In genomic region chr13:78198391-78198870, GRCm38 (mm10) we compare ENCODE assay signal across 8 mouse cellular contexts. TPM values are rescaled to one million over a fixed set of nuclear protein-coding genes. Genes with fewer than 3 reads are reported as not detected.
DNase-seq lines count a peak whose midpoint lies in the region; ATAC-seq and TF ChIP-seq lines count a peak whose summit lies in the region.

No protein-coding gene starts in this region.

- H3K36me3 ChIP-seq in testis, adult 2 months (ENCODE audit: control insufficient read depth, insufficient read depth, low read length), result no peaks in the 10 kb centered on the region
- H3K36me3 ChIP-seq in liver, embryonic 15.5 days (replicated peaks), result no peaks in the 10 kb centered on the region
- H3K36me3 ChIP-seq in stomach, embryonic 16.5 days (ENCODE audit: control insufficient read depth, insufficient read depth, low read length), result no peaks in the 10 kb centered on the region

- H3K4me2 ChIP-seq in liver, embryonic 15.5 days, result peak overlapping the region; percentile 66
- H3K4me2 ChIP-seq in stomach, embryonic 16.5 days (ENCODE audit: low read depth, low read length), result peak overlapping the region; percentile 57

- no peak overlapping the region for H3K27ac ChIP-seq in testis, adult 2 months (ENCODE audit: control insufficient read depth, insufficient read depth, low read depth, low read length)
- no peak overlapping the region; the same call in 1 of the 2 replicates for H3K27ac ChIP-seq in liver, embryonic 15.5 days (replicated peaks)
- H3K27ac ChIP-seq in stomach, embryonic 16.5 days (ENCODE audit: low read length), result peak overlapping the region; percentile 98

- peak overlapping the region; percentile 30; the same call in 1 of the 2 replicates for H3K4me3 ChIP-seq in testis, adult 2 months (ENCODE audit: control insufficient read depth, low read depth, low read length)
- H3K4me3 ChIP-seq in liver, embryonic 15.5 days (replicated peaks), result peak overlapping the region; percentile 52
- H3K4me3 ChIP-seq in stomach, embryonic 16.5 days (replicated peaks; ENCODE audit: low read length), result peak overlapping the region; percentile 75

- under 1% methylated on average over 51 of the region's 63 CpGs for WGBS in liver, embryonic 15.5 days (ENCODE audit: insufficient replicate concordance)
- WGBS in stomach, embryonic 16.5 days, result under 1% methylated on average over 33 of the region's 63 CpGs

- H3K9me3 ChIP-seq in liver, embryonic 15.5 days (replicated peaks), result no peaks in the 10 kb centered on the region
- H3K9me3 ChIP-seq in stomach, embryonic 16.5 days (replicated peaks; ENCODE audit: control insufficient read depth, low read length), result no peaks in the 10 kb centered on the region

- ATAC-seq in liver, embryonic 15.5 days (ENCODE audit: insufficient read depth), result no peak
- ATAC-seq in stomach, embryonic 16.5 days (ENCODE audit: insufficient read depth, low FRiP score), result no peak
- ATAC-seq in activated CD4-positive, CD25-positive, alpha-beta regulatory T cell, adult 4 months, result no peak

- peaks cover 8% of the 10 kb centered on the region for H3K4me1 ChIP-seq in testis, adult 2 months (ENCODE audit: control insufficient read depth, insufficient read depth, low read length)
- 0 out of 2 replicates have a peak, but pooled peaks cover 4% of the 10 kb centered on the region for H3K4me1 ChIP-seq in liver, embryonic 15.5 days (replicated peaks)
- peaks cover 8% of the 10 kb centered on the region for H3K4me1 ChIP-seq in stomach, embryonic 16.5 days (ENCODE audit: control insufficient read depth, insufficient read depth, low read length)

- DNase-seq in adrenal gland, postnatal 10 days, result peak; percentile 65
- DNase-seq in adrenal gland, adult 8-10 months, result no peak
- no peak for DNase-seq in testis, postnatal 14 days (ENCODE audit: low spot score)
- peak; percentile 34 for DNase-seq in heart, postnatal 4 days

- no peaks in the 10 kb centered on the region; the same call in none of the 2 replicates for H3K27me3 ChIP-seq in testis, adult 2 months (ENCODE audit: control insufficient read depth, insufficient read depth, low read length)
- H3K27me3 ChIP-seq in liver, embryonic 15.5 days, result peaks cover 99% of the 10 kb centered on the region
- peaks cover 12% of the 10 kb centered on the region for H3K27me3 ChIP-seq in stomach, embryonic 16.5 days (ENCODE audit: control insufficient read depth, insufficient read depth, low read length)

- no peak for TF ChIP-seq POLR2A in testis, adult 2 months (IDR thresholded peaks at IDR 0.05; ENCODE audit: control insufficient read depth, low read depth, low read length)

- TF ChIP-seq CTCF in testis, adult 2 months (IDR thresholded peaks at IDR 0.05; ENCODE audit: control insufficient read depth, insufficient read depth, insufficient replicate concordance, low read depth, low read length), result no peak

- no peak overlapping the region for H3K9ac ChIP-seq in liver, embryonic 15.5 days
- peak overlapping the region; percentile 96 for H3K9ac ChIP-seq in stomach, embryonic 16.5 days (ENCODE audit: low read length)

RNA-seq across cellular contexts. Expression of gene Nr2f1, which starts 1.1 kb away (rescaled TPM):
- total RNA-seq in adrenal gland, postnatal 10 days (2021), result 10 to 100 TPM; 15.0 to 18.4 TPM
- total RNA-seq in adrenal gland, adult 8-10 months (2022), result 10 to 100 TPM; 19.1 to 26.2 (median 21.7) TPM
- 0.14 and 0.69 TPM in 2 replicates for polyA plus RNA-seq in testis, adult 2 months (2012; rRNA removed)
- 1 to 10 TPM; 4.6 to 4.8 TPM for total RNA-seq in heart, postnatal 4 days (2021)
- polyA plus RNA-seq in liver, embryonic 15.5 days (2015; fragmentation: Nextera tagmentation; extraction: Ambion mirVana), result 0.47 and 0.50 TPM in 2 replicates
- polyA plus RNA-seq in stomach, embryonic 16.5 days (2015; fragmentation: Nextera tagmentation; extraction: Ambion mirVana), result 9.1 and 12.6 TPM in 2 replicates
- not detected for polyA plus RNA-seq in activated CD4-positive, CD25-positive, alpha-beta regulatory T cell, adult 4 months (2017; shearing (Covaris generic))

Comparison
In these comparisons a context has a peak if more than half of its experiments do, and no peak if none do; other contexts are left out.
1. DNase-seq: peak in adrenal gland, postnatal 10 days (single experiment) and heart, postnatal 4 days (single experiment); none in adrenal gland, adult 8-10 months (single experiment) and testis, postnatal 14 days (single experiment).
2. Peak in every context shown above with its lines, with median percentiles within 50 percentile points of each other: H3K4me3 ChIP-seq.